Mouse (Mus musculus) urinary bladder, postnatal 14 days (tissue): ENCODE measurements around the gene Olfr48.

Experiments
- DNase-seq: peaks from one replicate; pipeline ENCODE4 v3.0.0; 2021; ENCODE audit warnings: low spot score

Gene Olfr48

GRCm38 (mm10) chr2:89848105-89848504 is at the start of gene Olfr48:
Gene Olfr48 (minus strand): TSS chr2:89848205.
- DNase-seq = no peak

- DNase-seq = no peak
Observed at GRCm38 (mm10) chr2:89878137-89878536, 30.1 kb upstream of the Olfr48 start, which contains the start of gene Olfr1257. Gene Olfr1257 (plus strand): TSS chr2:89878437.

- no peak for DNase-seq
Observed at GRCm38 (mm10) chr2:89849230-89849629, 1.2 kb upstream of the Olfr48 start.

GRCm38 (mm10) chr2:89841455-89841854 is 6.5 kb downstream of the Olfr48 start, which contains the start of gene Olfr1256:
Gene Olfr1256 (minus strand): TSS chr2:89841555.
- no peak for DNase-seq

- DNase-seq = no peak
Observed at GRCm38 (mm10) chr2:89820216-89820615, 27.8 kb downstream of the Olfr48 start.

- no peak for DNase-seq
Observed at GRCm38 (mm10) chr2:89811751-89812150, 36.3 kb downstream of the Olfr48 start, which contains the start of gene Olfr1255. Gene Olfr1255 (plus strand): TSS chr2:89812051.

GRCm38 (mm10) chr2:89810751-89811150 is 37.3 kb downstream of the Olfr48 start:
- no peak for DNase-seq

- no peak for DNase-seq
Observed at GRCm38 (mm10) chr2:89799583-89799982, 48.4 kb downstream of the Olfr48 start.

- DNase-seq = no peak
Observed at GRCm38 (mm10) chr2:89793519-89793918, 54.5 kb downstream of the Olfr48 start, which contains the start of gene Olfr1254. Gene Olfr1254 (minus strand): TSS chr2:89793619.
